Mouse (Mus musculus) forebrain, embryonic 11.5 days (tissue): ENCODE results near the gene Htra1. TPM values are rescaled to one million over a fixed set of nuclear protein-coding genes. Genes with fewer than 3 reads are reported as not detected.

ENCODE experiments used
- ATAC-seq: fragments of 200-750 bp; cut with Nextera tagmentation; replicated peaks from 2 replicates; pipeline ENCODE4 v1.8.0; 2017; ENCODE audit warnings: moderate TSS enrichment; ENCODE audit not compliant: low FRiP score
- DNase-seq: peaks from one replicate; pipeline ENCODE4 v3.0.0-alpha.2; 2017; ENCODE audit warnings: low spot score
- H3K27ac ChIP-seq: fragments of 300-500 bp; sonication (generic); 2 replicates; pipeline ENCODE4 v1.5.1; 2014; ENCODE audit warnings: low read depth, low read length
- H3K27me3 ChIP-seq: fragments of 300-500 bp; sonication (generic); 2 replicates; pipeline ENCODE4 v1.6.1; 2014; ENCODE audit warnings: mild to moderate bottlenecking, low read length, mixed read lengths; ENCODE audit not compliant: control insufficient read depth, insufficient read depth
- H3K36me3 ChIP-seq: fragments of 300-500 bp; sonication (generic); 2 replicates; pipeline ENCODE4 v1.6.1; 2014; ENCODE audit warnings: mild to moderate bottlenecking, low read length, moderate library complexity, mixed read lengths; ENCODE audit not compliant: control insufficient read depth, insufficient read depth
- H3K4me1 ChIP-seq: fragments of 300-500 bp; sonication (generic); replicated peaks from 2 replicates; pipeline ENCODE4 v1.6.1; 2014; ENCODE audit warnings: low read length, mixed read lengths; ENCODE audit not compliant: control insufficient read depth, insufficient read depth
- H3K4me2 ChIP-seq: fragments of 300-500 bp; sonication (generic); 2 replicates; pipeline ENCODE4 v1.6.1; 2014; ENCODE audit warnings: low read depth, mild to moderate bottlenecking, low read length, moderate library complexity, mixed read lengths; ENCODE audit not compliant: severe bottlenecking
- H3K4me3 ChIP-seq: fragments of 300-500 bp; sonication (generic); 2 replicates; pipeline ENCODE4 v1.5.1; 2014; ENCODE audit warnings: low read depth, low read length
- H3K9ac ChIP-seq: fragments of 300-500 bp; sonication (generic); 2 replicates; pipeline ENCODE4 v1.6.1; 2014; ENCODE audit warnings: low read length
- H3K9me3 ChIP-seq: fragments of 300-500 bp; sonication (generic); 2 replicates; pipeline ENCODE4 v1.6.1; 2016; ENCODE audit warnings: low read length, mixed read lengths; ENCODE audit not compliant: control insufficient read depth
- WGBS: fragments of 180-500 bp; shearing (Covaris S2); extraction: QIAGEN DNeasy Blood & Tissue Kit; methylation state at CpG from one replicate; pipeline ENCODE4 v1.1.7; 2014; 5-methylcytosine and 5-hydroxymethylcytosine counted together
- polyA plus RNA-seq: library from polyadenylated mRNA; unstranded; fragments of >200 nt; fragmentation: Nextera tagmentation; extraction: Ambion mirVana; gene quantifications from 2 replicates; pipeline ENCODE4 v1.2.1, GENCODE M21; 2014

Gene Htra1
- 2.7 and 4.2 TPM in 2 replicates for polyA plus RNA-seq

- Histone ChIP-seq H3K9me3 (no peaks in the 10 kb centered on the region), H3K27me3 (peaks cover 47% of the 10 kb centered on the region), H3K9ac (no peak within 1 kb of the TSS), H3K4me2 (peak within 1 kb of the TSS; percentile 57), H3K4me3 (peak within 1 kb of the TSS; percentile 39), H3K36me3 (no peaks in the 10 kb centered on the region), H3K27ac (no peak within 1 kb of the TSS), H3K4me1 (peaks cover 9% of the 10 kb centered on the region)
- under 1% methylated on average over 70 of the region's 70 CpGs for WGBS
- ATAC-seq (peak; percentile 63; the same call in 1 of the 2 replicates), DNase-seq (peak; percentile 75)
Observed at GRCm38 (mm10) chr7:130935793-130936471, at the start of gene Htra1. Gene Htra1, plus strand, starts transcription at chr7:130936111.

- no peak for DNase-seq
- no peak overlapping the region for H3K27ac ChIP-seq
- ATAC-seq, result no peak
- H3K4me3 ChIP-seq, result no peak overlapping the region
- no peaks in the 10 kb centered on the region for H3K9me3 ChIP-seq
- H3K9ac ChIP-seq, result no peak overlapping the region
- no peaks in the 10 kb centered on the region for H3K36me3 ChIP-seq
- H3K4me1 ChIP-seq, result no peaks in the 10 kb centered on the region
- H3K27me3 ChIP-seq, result no peaks in the 10 kb centered on the region
- 79% methylated on average over 3 of the region's 3 CpGs for WGBS
- H3K4me2 ChIP-seq, result no peak overlapping the region
Observed at GRCm38 (mm10) chr7:130886246-130886645, 49.7 kb upstream of the Htra1 start.

GRCm38 (mm10) chr7:130887946-130888345 is 48.0 kb upstream of the Htra1 start:
- Histone ChIP-seq H3K4me1 (no peaks in the 10 kb centered on the region), H3K4me2 (no peak overlapping the region), H3K27ac (no peak overlapping the region), H3K4me3 (no peak overlapping the region), H3K36me3 (no peaks in the 10 kb centered on the region), H3K9me3 (no peaks in the 10 kb centered on the region), H3K9ac (no peak overlapping the region), H3K27me3 (no peaks in the 10 kb centered on the region)
- 7% methylated on average over 3 of the region's 3 CpGs for WGBS
- ATAC-seq, result no peak
- DNase-seq, result no peak

- Histone ChIP-seq H3K4me3 (no peak overlapping the region), H3K36me3 (no peaks in the 10 kb centered on the region), H3K27ac (no peak overlapping the region), H3K27me3 (no peaks in the 10 kb centered on the region), H3K4me1 (no peaks in the 10 kb centered on the region), H3K4me2 (no peak overlapping the region), H3K9me3 (no peaks in the 10 kb centered on the region), H3K9ac (no peak overlapping the region)
- DNase-seq (no peak), ATAC-seq (no peak)
- 28% methylated on average over 2 of the region's 2 CpGs for WGBS
Observed at GRCm38 (mm10) chr7:130890871-130891270, 45.0 kb upstream of the Htra1 start.

- DNase-seq (no peak), ATAC-seq (no peak)
- Histone ChIP-seq H3K27me3 (no peaks in the 10 kb centered on the region), H3K4me3 (no peak overlapping the region), H3K4me1 (no peaks in the 10 kb centered on the region), H3K9ac (no peak overlapping the region), H3K4me2 (no peak overlapping the region), H3K9me3 (no peaks in the 10 kb centered on the region), H3K36me3 (no peaks in the 10 kb centered on the region), H3K27ac (no peak overlapping the region)
- 86% methylated on average over 6 of the region's 6 CpGs for WGBS
Observed at GRCm38 (mm10) chr7:130892973-130893372, 42.9 kb upstream of the Htra1 start.

- no peaks in the 10 kb centered on the region for H3K4me1 ChIP-seq
- H3K4me3 ChIP-seq, result no peak overlapping the region
- no peak overlapping the region for H3K27ac ChIP-seq
- H3K36me3 ChIP-seq, result no peaks in the 10 kb centered on the region
- H3K9ac ChIP-seq, result no peak overlapping the region
- DNase-seq, result no peak
- ATAC-seq, result no peak
- 49% methylated on average over 9 of the region's 9 CpGs for WGBS
- H3K4me2 ChIP-seq, result no peak overlapping the region
- no peaks in the 10 kb centered on the region for H3K9me3 ChIP-seq
- H3K27me3 ChIP-seq, result no peaks in the 10 kb centered on the region
Observed at GRCm38 (mm10) chr7:130894931-130895617, 40.8 kb upstream of the Htra1 start.

- no peaks in the 10 kb centered on the region for H3K27me3 ChIP-seq
- no peaks in the 10 kb centered on the region for H3K9me3 ChIP-seq
- no peak overlapping the region for H3K27ac ChIP-seq
- ATAC-seq (no peak), DNase-seq (no peak)
- H3K9ac ChIP-seq, result no peak overlapping the region
- 32% methylated on average over 2 of the region's 2 CpGs for WGBS
- no peaks in the 10 kb centered on the region for H3K36me3 ChIP-seq
- no peak overlapping the region for H3K4me2 ChIP-seq
- H3K4me1 ChIP-seq, result no peaks in the 10 kb centered on the region
- H3K4me3 ChIP-seq, result no peak overlapping the region
Observed at GRCm38 (mm10) chr7:130895618-130895945, 40.3 kb upstream of the Htra1 start.

- Histone ChIP-seq H3K9me3 (no peaks in the 10 kb centered on the region), H3K9ac (no peak overlapping the region), H3K4me3 (no peak overlapping the region), H3K4me2 (no peak overlapping the region), H3K27me3 (no peaks in the 10 kb centered on the region), H3K4me1 (no peaks in the 10 kb centered on the region), H3K27ac (no peak overlapping the region), H3K36me3 (no peaks in the 10 kb centered on the region)
- DNase-seq, result no peak
- 60% methylated on average over 3 of the region's 3 CpGs for WGBS
- no peak for ATAC-seq
Observed at GRCm38 (mm10) chr7:130896064-130896463, 39.8 kb upstream of the Htra1 start.

GRCm38 (mm10) chr7:130897201-130897600 is 38.7 kb upstream of the Htra1 start:
- no peak overlapping the region for H3K9ac ChIP-seq
- ATAC-seq (no peak), DNase-seq (no peak)
- 91% methylated on average over 10 of the region's 10 CpGs for WGBS
- H3K9me3 ChIP-seq, result no peaks in the 10 kb centered on the region
- no peak overlapping the region for H3K4me3 ChIP-seq
- no peak overlapping the region for H3K27ac ChIP-seq
- no peaks in the 10 kb centered on the region for H3K27me3 ChIP-seq
- no peaks in the 10 kb centered on the region for H3K36me3 ChIP-seq
- H3K4me1 ChIP-seq, result no peaks in the 10 kb centered on the region
- no peak overlapping the region for H3K4me2 ChIP-seq
